Mouse (Mus musculus) gastrocnemius, adult 18-20 months (tissue): ENCODE measurements around the gene Erp27. TPM values are rescaled to one million over a fixed set of nuclear protein-coding genes. Genes with fewer than 3 reads are reported as not detected.

Source experiments
- DNase-seq: peaks from one replicate; pipeline ENCODE4 v3.0.0; 2021; ENCODE audit warnings: low spot score
- total RNA-seq, 2 experiments: library from RNA; stranded (reverse); gene quantifications; 2 replicates each; pipeline ENCODE4 v1.2.3; 2021

Gene Erp27
- total RNA-seq, 2 experiments from 2014 or later, result not detected

DNA sequence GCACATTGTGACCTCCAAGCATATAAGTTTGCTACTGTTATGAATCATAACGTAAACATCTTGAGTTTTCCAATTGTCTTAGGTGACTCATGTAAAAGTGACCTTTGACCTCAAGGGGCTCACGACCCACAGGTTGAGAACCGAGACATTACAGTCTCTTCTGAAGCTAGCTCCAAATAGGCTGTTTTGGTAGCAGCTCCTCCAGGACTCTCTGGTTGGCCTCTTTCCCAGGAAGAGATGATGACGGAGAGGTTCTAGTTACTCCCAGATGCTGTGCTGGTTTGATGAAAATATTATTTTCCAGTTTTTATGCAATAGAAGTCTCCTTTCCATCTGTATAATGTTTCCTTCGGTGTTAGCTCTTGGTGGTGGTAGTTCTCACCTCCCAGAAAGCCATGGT is 53.1 kb downstream of the Erp27 start:
- no peak for DNase-seq

GRCm38 (mm10) chr6:136866150-136866549 is 55.8 kb downstream of the Erp27 start:
- no peak for DNase-seq

- DNase-seq, result no peak
Observed at GRCm38 (mm10) chr6:136865360-136865759, 56.6 kb downstream of the Erp27 start.

GRCm38 (mm10) chr6:136861020-136861419 is 61.0 kb downstream of the Erp27 start:
- DNase-seq, result peak; percentile 26

GRCm38 (mm10) chr6:136858420-136858819 is 63.6 kb downstream of the Erp27 start:
- DNase-seq, result no peak

DNA sequence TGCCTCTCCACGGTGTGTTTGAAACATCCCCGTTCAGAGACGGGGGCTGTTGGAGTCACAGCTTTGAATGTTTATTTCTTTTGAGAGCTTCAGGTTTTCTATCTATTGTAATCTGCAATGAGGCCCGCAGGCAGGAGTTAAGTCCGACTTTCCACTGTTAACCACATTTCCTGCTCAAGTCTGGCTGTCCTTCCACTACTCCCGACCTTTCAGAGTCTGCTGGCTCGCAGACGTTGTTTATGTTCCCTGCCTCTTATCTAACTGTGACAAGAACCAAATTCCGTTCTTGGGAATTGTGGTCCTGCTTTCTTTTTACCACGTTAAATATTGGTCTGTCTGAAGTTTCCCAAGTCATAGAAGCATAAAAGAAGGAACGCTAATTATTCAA is 64.1 kb downstream of the Erp27 start:
- DNase-seq, result no peak

Other genes starting within 250 kb of the Erp27 start
- not detected for gene Gucy2c, start 140.4 kb downstream of the Erp27 start, total RNA-seq
- gene Hist4h4, start 117.8 kb downstream of the Erp27 start, total RNA-seq, result 1 to 10 TPM; 3.7 to 4.9 TPM
- gene H2afj, start 113.9 kb downstream of the Erp27 start, total RNA-seq, result 10 to 100 TPM; 15.3 to 15.4 TPM
- under 1 TPM in 1 of 2 experiments, not detected in 1; 0.05 TPM for gene BC049715, start 94.6 kb downstream of the Erp27 start, total RNA-seq
- gene Wbp11, start 93.9 kb downstream of the Erp27 start, total RNA-seq, result 10 to 100 TPM; 52.4 to 52.7 TPM
- gene Smco3, start 86.7 kb downstream of the Erp27 start, total RNA-seq, result under 1 TPM; 0.21 to 0.28 TPM
- not detected for gene Art4, start 64.4 kb downstream of the Erp27 start, total RNA-seq
- 10 to 100 TPM; 51.3 to 68.0 TPM for gene Mgp, start 46.4 kb downstream of the Erp27 start, total RNA-seq
- not detected for gene Pde6h, start 1.7 kb upstream of the Erp27 start, total RNA-seq
- 10 to 100 TPM in 1 of 2 experiments, 1 to 10 TPM in 1; 5.8 to 10.9 TPM for gene Arhgdib, start 19.7 kb upstream of the Erp27 start, total RNA-seq
- 1 to 10 TPM in 1 of 2 experiments, under 1 TPM in 1; 0.78 to 1.2 TPM for gene Rerg, start 248.3 kb upstream of the Erp27 start, total RNA-seq